Mouse (Mus musculus): ENCODE measurements around the gene Evl.

Evl gene

DNA sequence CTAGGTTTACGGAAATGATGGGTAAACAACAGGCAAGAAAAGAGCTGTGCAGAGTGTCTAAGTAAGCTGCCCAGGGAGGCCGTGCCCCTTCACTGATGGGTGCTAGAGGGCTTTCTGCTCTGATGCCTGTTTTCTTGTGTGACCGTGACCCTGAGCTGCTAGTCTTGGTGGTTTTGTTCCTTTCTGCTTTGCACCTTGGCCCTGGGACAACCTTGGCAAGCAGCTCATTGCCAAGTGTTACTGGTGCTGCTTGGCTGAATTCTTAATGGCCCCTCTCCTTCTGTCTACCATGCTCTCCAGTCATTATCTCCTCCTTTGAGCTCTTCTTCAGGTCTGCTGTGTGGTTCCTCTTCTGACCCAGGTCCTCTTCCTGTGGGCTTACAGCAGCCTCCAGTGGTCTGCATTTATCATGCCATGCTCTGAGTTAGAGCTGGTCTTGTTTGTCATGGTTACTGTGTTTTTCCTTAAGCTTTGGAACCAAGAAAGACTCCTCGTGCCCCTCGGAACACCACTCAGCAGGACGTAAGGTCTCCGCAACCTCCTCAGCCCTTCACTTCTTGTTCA is 65.4 kb downstream of the Evl start:
- Histone ChIP-seq H3K9me3 (ENCODE audit: low read length) (no peaks in the 10 kb centered on the region), H3K36me3 (ENCODE audit: insufficient read depth, low read length) (peaks cover 5% of the 10 kb centered on the region; the same call in 1 of the 2 replicates)
- TF ChIP-seq POU5F1 (IDR thresholded peaks at IDR 0.05; ENCODE audit: borderline replicate concordance, low read length) (no peak), NANOG (IDR thresholded peaks at IDR 0.05; ENCODE audit: borderline replicate concordance, low read length) (no peak), CTCF (conservative IDR thresholded peaks at IDR 0.05; ENCODE audit: low read length) (no peak)

DNA sequence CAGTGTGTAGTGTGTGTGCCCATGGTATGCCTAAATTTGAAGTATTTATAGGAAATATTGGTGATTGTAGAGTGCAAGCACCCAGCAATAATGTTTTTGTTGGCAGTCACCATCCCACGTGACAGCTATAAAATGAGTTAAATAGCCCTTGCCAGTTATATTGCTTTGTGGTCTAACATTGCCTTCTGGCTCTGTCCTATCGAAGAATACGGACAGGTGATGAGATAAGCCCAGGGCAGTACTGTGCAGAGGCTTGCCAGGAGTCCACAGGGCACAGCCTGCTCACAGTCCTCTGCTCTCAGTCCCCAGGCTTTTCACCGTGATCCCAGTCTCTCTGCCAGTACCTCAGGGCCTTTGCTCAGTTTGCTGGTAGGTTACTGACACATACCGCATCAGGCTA is 67.9 kb downstream of the Evl start:
- TF ChIP-seq CTCF (conservative IDR thresholded peaks at IDR 0.05; ENCODE audit: low read length) (no peak), POU5F1 (IDR thresholded peaks at IDR 0.05; ENCODE audit: borderline replicate concordance, low read length) (no peak), NANOG (IDR thresholded peaks at IDR 0.05; ENCODE audit: borderline replicate concordance, low read length) (no peak)
- Histone ChIP-seq H3K9me3 (ENCODE audit: low read length) (no peaks in the 10 kb centered on the region), H3K4me3 (replicated peaks; ENCODE audit: low read length) (no peak overlapping the region), H3K4me1 (replicated peaks; ENCODE audit: low read depth, low read length) (no peaks in the 10 kb centered on the region), H3K27me3 (ENCODE audit: insufficient read depth, low read length) (no peaks in the 10 kb centered on the region), H3K36me3 (ENCODE audit: insufficient read depth, low read length) (peaks cover 5% of the 10 kb centered on the region; the same call in 1 of the 2 replicates)

More for the DNA sequence above, 65.4 kb downstream of the Evl start:
- Histone ChIP-seq H3K4me3 (replicated peaks; ENCODE audit: low read length) (no peak overlapping the region), H3K4me1 (replicated peaks; ENCODE audit: low read depth, low read length) (no peaks in the 10 kb centered on the region), H3K27me3 (ENCODE audit: insufficient read depth, low read length) (no peaks in the 10 kb centered on the region)

DNA sequence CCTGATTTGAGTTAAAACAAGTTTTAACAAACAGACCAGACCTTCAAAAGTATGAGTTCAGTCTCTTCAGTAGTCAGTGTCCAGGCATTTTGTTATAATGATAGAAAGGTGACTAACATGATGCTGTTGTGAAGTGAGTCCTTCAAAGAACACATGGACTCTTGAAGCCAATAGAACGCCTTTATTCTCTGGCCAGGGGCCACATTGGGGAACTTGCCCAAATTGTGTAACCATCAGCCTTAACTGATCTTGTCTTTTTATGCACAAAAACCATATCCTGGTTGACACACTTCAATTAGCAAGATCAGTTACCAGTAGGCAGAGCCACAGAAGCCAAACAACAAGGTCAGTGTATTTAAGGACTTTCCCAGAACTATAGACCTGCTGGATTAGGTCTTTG is 75.0 kb downstream of the Evl start:
- Histone ChIP-seq H3K9me3 (ENCODE audit: low read length) (no peaks in the 10 kb centered on the region), H3K4me3 (replicated peaks; ENCODE audit: low read length) (no peak overlapping the region), H3K27me3 (ENCODE audit: insufficient read depth, low read length) (no peaks in the 10 kb centered on the region), H3K36me3 (ENCODE audit: insufficient read depth, low read length) (no peaks in the 10 kb centered on the region; the same call in 1 of the 2 replicates), H3K4me1 (replicated peaks; ENCODE audit: low read depth, low read length) (no peaks in the 10 kb centered on the region)
- TF ChIP-seq NANOG (IDR thresholded peaks at IDR 0.05; ENCODE audit: borderline replicate concordance, low read length) (no peak), POU5F1 (IDR thresholded peaks at IDR 0.05; ENCODE audit: borderline replicate concordance, low read length) (no peak)

DNA sequence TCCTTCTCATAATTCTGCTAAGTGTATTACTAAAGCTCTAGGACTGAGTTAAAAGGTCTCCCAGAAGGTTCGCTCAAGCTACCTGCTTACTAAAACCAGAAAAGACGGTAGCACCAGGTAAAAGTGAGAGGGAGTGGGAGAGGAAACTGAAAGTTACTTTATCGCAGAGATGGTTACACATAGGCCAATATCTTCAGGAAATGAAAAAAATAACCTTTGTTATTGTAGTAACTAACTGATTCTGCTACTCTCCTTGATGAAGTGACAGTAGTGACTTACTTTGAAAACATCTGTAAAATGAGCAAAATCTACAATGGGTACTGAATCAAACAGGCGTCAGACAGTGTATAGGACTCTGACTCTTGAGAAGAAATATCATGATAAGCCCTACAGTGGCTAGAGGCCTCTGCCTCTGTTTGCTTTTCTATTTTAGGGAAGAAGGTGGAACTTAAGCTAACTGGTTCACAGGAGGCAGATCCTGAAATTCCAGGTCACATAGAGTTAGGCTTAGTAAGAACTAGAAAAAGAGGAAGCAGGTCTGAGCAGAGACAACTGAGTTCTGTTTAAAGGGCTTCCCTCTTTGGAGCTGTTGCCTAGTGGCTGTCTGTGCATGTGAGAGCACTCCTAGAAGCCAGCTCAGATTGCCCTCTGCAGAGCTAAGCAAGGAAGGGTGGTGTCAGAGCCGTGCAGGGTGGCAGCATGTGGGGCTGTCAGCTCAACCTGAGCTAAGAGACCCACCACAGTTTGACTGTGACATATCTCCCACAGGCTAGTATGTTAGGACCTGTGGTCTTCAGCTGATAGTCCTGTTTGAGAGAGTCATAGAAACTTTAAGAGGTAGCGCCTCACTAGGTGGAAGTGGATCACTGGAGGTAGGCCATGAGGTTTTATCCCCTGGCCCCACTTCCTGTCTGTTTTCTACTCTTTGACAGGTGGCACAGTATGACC is 76.5 kb downstream of the Evl start:
- no peak overlapping the region for H3K4me3 ChIP-seq (replicated peaks; ENCODE audit: low read length)
- no peaks in the 10 kb centered on the region for H3K4me1 ChIP-seq (replicated peaks; ENCODE audit: low read depth, low read length)
- no peaks in the 10 kb centered on the region for H3K27me3 ChIP-seq (ENCODE audit: insufficient read depth, low read length)
- H3K9me3 ChIP-seq (ENCODE audit: low read length), result no peaks in the 10 kb centered on the region
- TF ChIP-seq NANOG (IDR thresholded peaks at IDR 0.05; ENCODE audit: borderline replicate concordance, low read length), result no peak
- TF ChIP-seq POU5F1 (IDR thresholded peaks at IDR 0.05; ENCODE audit: borderline replicate concordance, low read length), result no peak
- TF ChIP-seq CTCF (conservative IDR thresholded peaks at IDR 0.05; ENCODE audit: low read length), result no peak
- no peaks in the 10 kb centered on the region; the same call in 1 of the 2 replicates for H3K36me3 ChIP-seq (ENCODE audit: insufficient read depth, low read length)

DNA sequence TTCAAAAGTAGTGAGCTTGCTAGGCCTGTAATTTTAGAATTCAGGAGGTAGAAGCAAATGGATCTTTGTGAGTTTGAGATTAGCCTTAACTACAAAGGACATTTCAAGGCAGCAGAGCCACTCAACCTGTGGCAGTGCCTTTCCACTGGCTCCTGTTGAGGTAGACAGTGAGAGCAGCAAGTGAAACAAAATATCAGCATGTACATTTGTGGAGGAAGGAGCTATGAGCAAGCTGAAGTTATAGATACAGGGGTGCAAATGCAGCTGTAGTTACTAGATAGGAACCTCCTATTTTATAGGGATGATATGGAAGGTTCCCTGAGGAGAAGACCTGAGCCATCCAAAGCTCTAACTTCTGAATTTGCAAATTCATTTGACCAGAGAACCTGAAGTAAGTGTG is 78.0 kb downstream of the Evl start:
- Histone ChIP-seq H3K4me3 (replicated peaks; ENCODE audit: low read length) (no peak overlapping the region), H3K36me3 (ENCODE audit: insufficient read depth, low read length) (no peaks in the 10 kb centered on the region; the same call in 1 of the 2 replicates), H3K27me3 (ENCODE audit: insufficient read depth, low read length) (no peaks in the 10 kb centered on the region), H3K9me3 (ENCODE audit: low read length) (no peaks in the 10 kb centered on the region), H3K4me1 (replicated peaks; ENCODE audit: low read depth, low read length) (no peaks in the 10 kb centered on the region)
- TF ChIP-seq NANOG (IDR thresholded peaks at IDR 0.05; ENCODE audit: borderline replicate concordance, low read length), result no peak
- TF ChIP-seq POU5F1 (IDR thresholded peaks at IDR 0.05; ENCODE audit: borderline replicate concordance, low read length), result no peak
- TF ChIP-seq CTCF (conservative IDR thresholded peaks at IDR 0.05; ENCODE audit: low read length), result no peak

DNA sequence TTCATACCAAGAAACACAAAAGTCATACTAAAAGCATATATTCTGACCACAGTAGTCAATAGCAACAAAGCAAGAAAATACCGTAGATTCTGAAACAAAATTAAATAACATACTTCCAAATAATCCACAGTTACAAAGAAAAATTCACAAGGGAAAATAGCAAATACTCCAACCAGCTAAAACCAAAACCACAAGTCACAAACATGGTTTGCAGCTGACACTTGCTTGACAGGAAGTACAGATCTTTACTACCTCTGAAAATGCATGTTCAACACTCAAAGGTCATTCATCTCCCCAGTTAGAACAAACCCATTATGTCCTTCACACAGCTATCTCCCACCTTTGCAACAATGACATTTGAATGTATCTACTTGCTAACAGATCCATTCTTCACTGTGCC is 79.5 kb downstream of the Evl start:
- no peaks in the 10 kb centered on the region for H3K9me3 ChIP-seq (ENCODE audit: low read length)
- H3K36me3 ChIP-seq (ENCODE audit: insufficient read depth, low read length), result no peaks in the 10 kb centered on the region
- H3K27me3 ChIP-seq (ENCODE audit: insufficient read depth, low read length), result no peaks in the 10 kb centered on the region
- no peak overlapping the region for H3K4me3 ChIP-seq (replicated peaks; ENCODE audit: low read length)
- no peaks in the 10 kb centered on the region for H3K4me1 ChIP-seq (replicated peaks; ENCODE audit: low read depth, low read length)
- TF ChIP-seq CTCF (conservative IDR thresholded peaks at IDR 0.05; ENCODE audit: low read length) (no peak), NANOG (IDR thresholded peaks at IDR 0.05; ENCODE audit: borderline replicate concordance, low read length) (no peak), POU5F1 (IDR thresholded peaks at IDR 0.05; ENCODE audit: borderline replicate concordance, low read length) (no peak)

DNA sequence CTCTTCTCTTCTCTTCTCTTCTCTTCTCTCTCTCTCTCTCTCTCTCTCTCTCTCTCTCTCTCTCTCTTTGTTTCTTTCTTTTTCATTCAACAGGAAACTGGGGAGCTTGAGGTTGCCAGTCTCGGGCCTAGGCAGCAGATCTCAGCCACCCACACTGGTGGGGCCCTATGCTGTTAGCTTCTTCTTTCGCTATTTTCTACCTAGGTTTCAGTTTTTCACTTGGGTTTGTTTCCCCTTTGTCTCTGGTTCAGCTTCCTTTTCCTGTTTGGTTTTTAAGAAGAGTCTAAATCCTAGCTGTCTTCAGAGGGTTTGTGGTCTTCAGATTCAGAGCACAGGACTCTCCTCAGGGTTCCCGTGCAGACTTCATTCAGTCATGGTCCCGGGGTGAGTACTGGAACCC is 81.0 kb downstream of the Evl start:
- no peaks in the 10 kb centered on the region for H3K36me3 ChIP-seq (ENCODE audit: insufficient read depth, low read length)
- H3K4me3 ChIP-seq (replicated peaks; ENCODE audit: low read length), result no peak overlapping the region
- H3K9me3 ChIP-seq (ENCODE audit: low read length), result no peaks in the 10 kb centered on the region
- H3K27me3 ChIP-seq (ENCODE audit: insufficient read depth, low read length), result no peaks in the 10 kb centered on the region
- no peaks in the 10 kb centered on the region for H3K4me1 ChIP-seq (replicated peaks; ENCODE audit: low read depth, low read length)
- TF ChIP-seq POU5F1 (IDR thresholded peaks at IDR 0.05; ENCODE audit: borderline replicate concordance, low read length) (no peak), CTCF (conservative IDR thresholded peaks at IDR 0.05; ENCODE audit: low read length) (no peak), NANOG (IDR thresholded peaks at IDR 0.05; ENCODE audit: borderline replicate concordance, low read length) (no peak)

DNA sequence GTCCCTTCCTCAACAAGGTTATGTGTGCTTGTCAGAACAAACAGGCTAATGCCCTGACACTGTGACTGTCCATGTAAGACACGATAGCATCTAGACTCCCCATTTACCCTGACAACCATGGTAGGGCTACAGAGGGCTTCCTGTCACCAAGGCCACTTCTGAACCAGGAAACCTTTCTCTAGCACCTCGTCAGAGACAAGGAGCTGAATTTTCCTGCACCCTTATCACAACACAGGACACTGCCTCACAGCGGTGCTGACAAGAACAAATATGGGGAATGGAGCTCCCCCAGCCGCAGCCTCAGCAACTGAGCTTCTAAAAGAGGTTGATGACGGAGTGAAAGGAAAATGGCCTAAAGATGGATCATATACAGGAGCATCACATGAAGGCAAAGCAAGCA is 82.9 kb downstream of the Evl start:
- Histone ChIP-seq H3K4me1 (replicated peaks; ENCODE audit: low read depth, low read length) (no peaks in the 10 kb centered on the region), H3K36me3 (ENCODE audit: insufficient read depth, low read length) (no peaks in the 10 kb centered on the region), H3K27me3 (ENCODE audit: insufficient read depth, low read length) (no peaks in the 10 kb centered on the region), H3K4me3 (replicated peaks; ENCODE audit: low read length) (no peak overlapping the region), H3K9me3 (ENCODE audit: low read length) (0 out of 2 replicates have a peak, but pooled peaks cover 3% of the 10 kb centered on the region)
- TF ChIP-seq CTCF (conservative IDR thresholded peaks at IDR 0.05; ENCODE audit: low read length) (no peak), NANOG (IDR thresholded peaks at IDR 0.05; ENCODE audit: borderline replicate concordance, low read length) (no peak), POU5F1 (IDR thresholded peaks at IDR 0.05; ENCODE audit: borderline replicate concordance, low read length) (no peak)
